Mouse (Mus musculus): ENCODE results near the gene Glmp. TPM values are rescaled to one million over a fixed set of nuclear protein-coding genes. Genes with fewer than 3 reads are reported as not detected.

The Glmp gene
- polyA plus RNA-seq, 1 experiment = 171 TPM

GRCm38 (mm10) chr3:88337367-88338020 lies 12.7 kb downstream of the Glmp start:
- Histone ChIP-seq H3ac (ENCODE audit: control insufficient read depth, insufficient read length) (no peak overlapping the region), H3K4me3 (peak overlapping the region; percentile 92), H3K27me3 (ENCODE audit: control insufficient read depth, insufficient read depth, insufficient read length) (no peaks in the 10 kb centered on the region), H3K36me3 (ENCODE audit: control insufficient read depth, insufficient read depth) (peaks cover 22% of the 10 kb centered on the region), H3K79me2 (ENCODE audit: control insufficient read depth, insufficient read depth) (peaks cover 65% of the 10 kb centered on the region), H3K4me2 (ENCODE audit: low read depth) (peak overlapping the region; percentile 58)
- TF ChIP-seq TCF12 (IDR thresholded peaks at IDR 0.05; ENCODE audit: insufficient read depth, poor library complexity, severe bottlenecking) (no peak), MAX (IDR thresholded peaks at IDR 0.05; ENCODE audit: low read depth) (no peak), POLR2AphosphoS2 (IDR thresholded peaks at IDR 0.05; ENCODE audit: insufficient read length, low read depth) (no peak)

GRCm38 (mm10) chr3:88338316-88338715 lies 13.5 kb downstream of the Glmp start:
- H3K79me2 ChIP-seq (ENCODE audit: control insufficient read depth, insufficient read depth) = peaks cover 65% of the 10 kb centered on the region
- H3K27me3 ChIP-seq (ENCODE audit: control insufficient read depth, insufficient read depth, insufficient read length) = no peaks in the 10 kb centered on the region
- no peak overlapping the region for H3ac ChIP-seq (ENCODE audit: control insufficient read depth, insufficient read length)
- no peak overlapping the region for H3K4me2 ChIP-seq (ENCODE audit: low read depth)
- H3K36me3 ChIP-seq (ENCODE audit: control insufficient read depth, insufficient read depth) = peaks cover 28% of the 10 kb centered on the region
- no peak for TF ChIP-seq MAX (IDR thresholded peaks at IDR 0.05; ENCODE audit: low read depth)
- TF ChIP-seq TCF3 (IDR thresholded peaks at IDR 0.05; ENCODE audit: insufficient read length, low read depth) = no peak
- no peak for TF ChIP-seq POLR2A (IDR thresholded peaks at IDR 0.05; ENCODE audit: insufficient read length, low read depth)
- TF ChIP-seq TCF12 (IDR thresholded peaks at IDR 0.05; ENCODE audit: insufficient read depth, poor library complexity, severe bottlenecking) = no peak
- TF ChIP-seq SRF (IDR thresholded peaks at IDR 0.05; ENCODE audit: control insufficient read depth, insufficient read length, low read depth) = no peak
- no peak for TF ChIP-seq MYOD1 (IDR thresholded peaks at IDR 0.05; ENCODE audit: control insufficient read depth in 1 of 3, insufficient read length in 2 of 3, low read depth in 2 of 3)
- no peak for TF ChIP-seq CEBPB (IDR thresholded peaks at IDR 0.05; ENCODE audit: insufficient read depth, poor library complexity, severe bottlenecking)
- no peak for TF ChIP-seq USF1 (IDR thresholded peaks at IDR 0.05; ENCODE audit: low read depth)
- no peak for TF ChIP-seq POLR2AphosphoS2 (IDR thresholded peaks at IDR 0.05; ENCODE audit: insufficient read length, low read depth)
- no peak for TF ChIP-seq E2F4 (IDR thresholded peaks at IDR 0.05; ENCODE audit: insufficient read depth)
- no peak for TF ChIP-seq MYOG (IDR thresholded peaks at IDR 0.05; ENCODE audit: control insufficient read depth in 1 of 3, insufficient read depth in 1 of 3, insufficient read length in 2 of 3, low read depth in 2 of 3)
- TF ChIP-seq REST (IDR thresholded peaks at IDR 0.05; ENCODE audit: insufficient read depth, insufficient read length) = no peak
- peak overlapping the region; percentile 92 for H3K4me3 ChIP-seq

GRCm38 (mm10) chr3:88339006-88339405 lies 14.2 kb downstream of the Glmp start:
- Histone ChIP-seq H3K4me3 (no peak overlapping the region), H3K79me2 (ENCODE audit: control insufficient read depth, insufficient read depth) (peaks cover 65% of the 10 kb centered on the region), H3K4me2 (ENCODE audit: low read depth) (no peak overlapping the region), H3ac (ENCODE audit: control insufficient read depth, insufficient read length) (no peak overlapping the region), H3K27me3 (ENCODE audit: control insufficient read depth, insufficient read depth, insufficient read length) (no peaks in the 10 kb centered on the region), H3K36me3 (ENCODE audit: control insufficient read depth, insufficient read depth) (peaks cover 35% of the 10 kb centered on the region)
- TF ChIP-seq USF1 (IDR thresholded peaks at IDR 0.05; ENCODE audit: low read depth) = no peak
- peak in 1 of 3 experiments; percentile 24 for TF ChIP-seq MYOD1 (IDR thresholded peaks at IDR 0.05; ENCODE audit: control insufficient read depth in 1 of 3, insufficient read length in 2 of 3, low read depth in 2 of 3)

DNA sequence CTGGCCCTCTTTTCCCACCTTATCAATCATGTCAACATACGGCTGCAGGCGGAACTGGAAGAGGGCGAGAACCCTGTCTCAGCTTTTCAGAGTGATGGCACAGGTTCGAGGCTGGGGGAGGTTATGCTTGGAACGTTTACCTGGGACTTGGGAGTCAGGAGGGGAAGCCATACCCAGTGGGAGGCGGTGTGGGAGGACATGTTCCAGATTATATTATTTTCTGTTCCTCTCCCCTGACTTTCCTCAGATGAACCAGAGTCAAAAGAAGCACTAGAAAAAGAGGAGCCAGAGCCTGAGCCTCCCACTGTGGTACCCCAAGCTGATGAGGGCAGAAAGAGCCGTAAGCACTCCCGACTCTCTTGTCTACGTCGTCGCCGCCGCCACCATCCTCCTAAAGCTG lies 25.9 kb downstream of the Glmp start:
- Histone ChIP-seq H3K79me2 (ENCODE audit: control insufficient read depth, insufficient read depth) (no peaks in the 10 kb centered on the region), H3K4me2 (ENCODE audit: low read depth) (no peak overlapping the region), H3K27me3 (ENCODE audit: control insufficient read depth, insufficient read depth, insufficient read length) (no peaks in the 10 kb centered on the region), H3K4me3 (no peak overlapping the region), H3ac (ENCODE audit: control insufficient read depth, insufficient read length) (no peak overlapping the region), H3K36me3 (ENCODE audit: control insufficient read depth, insufficient read depth) (peaks cover 72% of the 10 kb centered on the region)
- TF ChIP-seq MAX (IDR thresholded peaks at IDR 0.05; ENCODE audit: low read depth) = no peak
- TF ChIP-seq MYOG (IDR thresholded peaks at IDR 0.05; ENCODE audit: control insufficient read depth in 1 of 3, insufficient read depth in 1 of 3, insufficient read length in 2 of 3, low read depth in 2 of 3) = no peak
- TF ChIP-seq TCF12 (IDR thresholded peaks at IDR 0.05; ENCODE audit: insufficient read depth, poor library complexity, severe bottlenecking) = no peak
- no peak for TF ChIP-seq USF1 (IDR thresholded peaks at IDR 0.05; ENCODE audit: low read depth)
- no peak for TF ChIP-seq SRF (IDR thresholded peaks at IDR 0.05; ENCODE audit: control insufficient read depth, insufficient read length, low read depth)
- no peak for TF ChIP-seq POLR2AphosphoS2 (IDR thresholded peaks at IDR 0.05; ENCODE audit: insufficient read length, low read depth)
- TF ChIP-seq POLR2A (IDR thresholded peaks at IDR 0.05; ENCODE audit: insufficient read length, low read depth) = no peak
- TF ChIP-seq REST (IDR thresholded peaks at IDR 0.05; ENCODE audit: insufficient read depth, insufficient read length) = no peak
- no peak for TF ChIP-seq CEBPB (IDR thresholded peaks at IDR 0.05; ENCODE audit: insufficient read depth, poor library complexity, severe bottlenecking)
- no peak for TF ChIP-seq E2F4 (IDR thresholded peaks at IDR 0.05; ENCODE audit: insufficient read depth)
- TF ChIP-seq MYOD1 (IDR thresholded peaks at IDR 0.05; ENCODE audit: control insufficient read depth in 1 of 3, insufficient read length in 2 of 3, low read depth in 2 of 3) = no peak

- Histone ChIP-seq H3ac (ENCODE audit: control insufficient read depth, insufficient read length) (no peak overlapping the region), H3K4me2 (ENCODE audit: low read depth) (no peak overlapping the region), H3K36me3 (ENCODE audit: control insufficient read depth, insufficient read depth) (peaks cover 78% of the 10 kb centered on the region), H3K27me3 (ENCODE audit: control insufficient read depth, insufficient read depth, insufficient read length) (no peaks in the 10 kb centered on the region), H3K79me2 (ENCODE audit: control insufficient read depth, insufficient read depth) (no peaks in the 10 kb centered on the region), H3K4me3 (no peak overlapping the region)
- no peak for TF ChIP-seq POLR2A (IDR thresholded peaks at IDR 0.05; ENCODE audit: insufficient read length, low read depth)
- TF ChIP-seq CEBPB (IDR thresholded peaks at IDR 0.05; ENCODE audit: insufficient read depth, poor library complexity, severe bottlenecking) = no peak
- no peak for TF ChIP-seq TCF12 (IDR thresholded peaks at IDR 0.05; ENCODE audit: insufficient read depth, poor library complexity, severe bottlenecking)
- TF ChIP-seq SRF (IDR thresholded peaks at IDR 0.05; ENCODE audit: control insufficient read depth, insufficient read length, low read depth) = no peak
- TF ChIP-seq USF1 (IDR thresholded peaks at IDR 0.05; ENCODE audit: low read depth) = no peak
- TF ChIP-seq REST (IDR thresholded peaks at IDR 0.05; ENCODE audit: insufficient read depth, insufficient read length) = no peak
- TF ChIP-seq MAX (IDR thresholded peaks at IDR 0.05; ENCODE audit: low read depth) = no peak
- TF ChIP-seq E2F4 (IDR thresholded peaks at IDR 0.05; ENCODE audit: insufficient read depth) = no peak
- no peak for TF ChIP-seq MYOG (IDR thresholded peaks at IDR 0.05; ENCODE audit: control insufficient read depth in 1 of 3, insufficient read depth in 1 of 3, insufficient read length in 2 of 3, low read depth in 2 of 3)
- TF ChIP-seq MYOD1 (IDR thresholded peaks at IDR 0.05; ENCODE audit: control insufficient read depth in 1 of 3, insufficient read length in 2 of 3, low read depth in 2 of 3) = no peak
- no peak for TF ChIP-seq POLR2AphosphoS2 (IDR thresholded peaks at IDR 0.05; ENCODE audit: insufficient read length, low read depth)
- TF ChIP-seq TCF3 (IDR thresholded peaks at IDR 0.05; ENCODE audit: insufficient read length, low read depth) = no peak
Observed at GRCm38 (mm10) chr3:88352907-88353306, 28.1 kb downstream of the Glmp start.

Data from myocyte (in vitro differentiated cells).